Mouse (Mus musculus): Measurements from ENCODE around the gene Plcl2.

GRCm38 (mm10) chr17:50470432-50471078 is 38.6 kb upstream of the Plcl2 start:
- TF ChIP-seq CTCF (IDR thresholded peaks at IDR 0.05; ENCODE audit: insufficient read depth, low read depth, low read length) = no peak
- TF ChIP-seq POLR2A (IDR thresholded peaks at IDR 0.05; ENCODE audit: insufficient read depth, low read depth, low read length) = no peak
